Mouse (Mus musculus) right cerebral cortex, postnatal 14 days (tissue): ENCODE measurements around the gene Snx32.

Experiments used
- DNase-seq: peaks from one replicate; pipeline ENCODE4 v3.0.0; 2022

Snx32 gene

DNA sequence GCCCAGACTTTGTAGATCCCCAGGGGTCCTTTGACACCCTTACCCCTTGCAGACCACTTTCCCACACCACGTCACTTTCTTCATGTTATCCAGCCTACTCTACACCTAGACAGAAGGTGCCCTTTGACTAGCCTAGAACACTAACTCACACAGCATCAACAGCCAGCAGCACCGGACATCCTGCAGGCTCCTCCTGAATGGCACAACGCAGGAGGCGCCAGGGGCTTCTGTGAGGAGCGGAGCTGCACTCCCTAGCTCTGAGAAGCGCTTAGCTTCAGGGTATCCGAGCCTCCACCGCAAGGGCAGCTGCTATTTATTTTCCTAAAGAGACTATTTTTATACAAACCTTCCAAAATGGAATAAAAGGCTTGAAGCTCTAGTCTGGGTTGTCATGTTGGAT is 54.8 kb downstream of the Snx32 start:
- DNase-seq, result no peak

DNA sequence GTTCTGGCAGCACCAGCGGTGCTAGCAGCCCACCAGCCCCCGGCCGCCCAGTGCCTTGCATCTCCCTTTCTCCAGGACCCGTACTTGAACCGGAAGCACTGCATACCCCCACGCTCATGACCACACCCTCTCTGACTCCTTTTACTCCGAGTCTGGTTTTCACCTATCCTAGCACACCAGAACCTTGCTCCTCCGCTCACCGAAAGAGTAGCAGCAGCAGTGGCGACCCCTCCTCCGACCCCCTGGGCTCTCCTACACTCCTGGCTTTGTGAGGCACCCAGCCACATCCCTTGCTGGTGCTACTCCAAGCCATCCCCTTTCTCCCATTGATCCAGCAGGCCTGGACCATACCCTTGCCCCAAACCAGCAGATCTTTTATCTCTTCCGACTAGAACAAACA is 55.3 kb downstream of the Snx32 start:
- DNase-seq, result no peak

DNA sequence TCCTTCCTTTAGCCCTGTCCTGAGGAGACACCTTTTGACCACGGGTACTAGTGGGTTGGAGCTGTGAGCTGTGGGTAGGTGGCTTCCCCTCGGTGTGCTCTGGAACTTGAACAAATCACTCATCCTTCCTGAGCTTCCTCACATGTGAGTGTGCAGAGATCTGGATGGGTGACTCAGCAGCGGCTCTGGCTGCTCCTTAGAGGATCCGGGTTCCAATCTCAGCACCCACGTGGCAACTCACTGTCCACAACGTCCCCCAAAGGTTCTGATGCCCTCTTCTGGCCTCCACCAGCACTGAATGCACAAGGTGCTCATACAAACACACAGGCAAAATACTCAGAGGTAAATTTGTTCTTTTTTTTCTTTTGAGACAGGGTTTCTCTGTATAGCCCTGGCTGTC is 58.6 kb downstream of the Snx32 start:
- DNase-seq, result no peak

DNA sequence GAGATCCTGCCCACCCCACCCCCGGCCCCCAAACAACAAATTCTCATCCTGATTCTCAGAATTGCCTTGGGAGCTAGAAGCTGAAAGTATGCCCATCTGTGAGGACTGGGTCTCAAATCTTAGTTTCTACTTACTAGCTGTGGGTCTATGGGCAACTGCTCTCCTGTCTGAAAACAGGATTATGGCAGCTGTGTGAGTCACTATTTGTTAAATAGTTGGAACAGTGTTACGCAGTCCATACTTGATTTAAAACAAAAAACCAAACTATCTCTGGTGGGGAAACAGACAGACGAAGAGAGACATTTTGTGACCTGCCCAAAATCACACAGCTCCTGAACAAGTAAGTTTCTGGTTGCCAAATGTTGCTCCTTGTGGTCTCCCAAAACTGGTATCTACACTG is 60.7 kb downstream of the Snx32 start:
- no peak for DNase-seq

DNA sequence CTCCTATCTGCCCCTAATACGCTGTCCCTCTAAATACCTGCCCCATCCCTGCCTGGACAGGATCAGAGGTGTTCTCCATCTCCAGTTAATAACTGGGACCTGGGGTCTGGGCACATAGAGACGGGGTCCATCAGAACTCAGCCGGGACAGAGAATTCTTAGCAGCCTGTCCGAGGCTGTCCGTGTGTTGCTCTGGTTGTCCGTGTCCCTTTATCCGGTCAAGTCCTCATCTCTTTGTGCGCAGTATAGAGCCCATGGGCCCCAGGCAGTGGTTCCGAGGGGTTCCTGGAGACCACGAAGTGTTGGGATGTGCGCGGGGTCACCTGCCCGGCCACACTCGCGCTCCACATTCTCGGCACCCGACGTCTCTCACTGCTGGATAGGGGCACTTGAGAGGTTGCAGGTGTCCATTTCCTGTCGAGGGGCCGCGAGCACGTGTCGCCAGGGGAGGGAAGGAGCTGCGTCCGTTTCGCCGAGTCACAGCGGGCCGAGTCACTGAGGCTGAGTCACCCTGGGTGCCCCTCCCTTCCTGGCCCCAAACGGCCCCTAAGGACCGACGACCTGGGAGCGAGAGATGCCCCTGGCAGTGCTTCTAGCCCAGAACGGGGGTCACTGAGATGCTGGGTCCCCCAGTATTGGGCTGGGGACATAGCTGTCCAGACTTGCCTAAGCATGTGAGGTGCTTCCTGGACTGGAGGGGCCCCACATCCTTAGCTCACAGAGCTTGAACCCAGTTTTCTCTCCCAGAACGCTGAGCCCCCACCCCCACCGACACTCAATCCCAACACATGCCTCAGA is 61.8 kb downstream of the Snx32 start:
- DNase-seq, result no peak

DNA sequence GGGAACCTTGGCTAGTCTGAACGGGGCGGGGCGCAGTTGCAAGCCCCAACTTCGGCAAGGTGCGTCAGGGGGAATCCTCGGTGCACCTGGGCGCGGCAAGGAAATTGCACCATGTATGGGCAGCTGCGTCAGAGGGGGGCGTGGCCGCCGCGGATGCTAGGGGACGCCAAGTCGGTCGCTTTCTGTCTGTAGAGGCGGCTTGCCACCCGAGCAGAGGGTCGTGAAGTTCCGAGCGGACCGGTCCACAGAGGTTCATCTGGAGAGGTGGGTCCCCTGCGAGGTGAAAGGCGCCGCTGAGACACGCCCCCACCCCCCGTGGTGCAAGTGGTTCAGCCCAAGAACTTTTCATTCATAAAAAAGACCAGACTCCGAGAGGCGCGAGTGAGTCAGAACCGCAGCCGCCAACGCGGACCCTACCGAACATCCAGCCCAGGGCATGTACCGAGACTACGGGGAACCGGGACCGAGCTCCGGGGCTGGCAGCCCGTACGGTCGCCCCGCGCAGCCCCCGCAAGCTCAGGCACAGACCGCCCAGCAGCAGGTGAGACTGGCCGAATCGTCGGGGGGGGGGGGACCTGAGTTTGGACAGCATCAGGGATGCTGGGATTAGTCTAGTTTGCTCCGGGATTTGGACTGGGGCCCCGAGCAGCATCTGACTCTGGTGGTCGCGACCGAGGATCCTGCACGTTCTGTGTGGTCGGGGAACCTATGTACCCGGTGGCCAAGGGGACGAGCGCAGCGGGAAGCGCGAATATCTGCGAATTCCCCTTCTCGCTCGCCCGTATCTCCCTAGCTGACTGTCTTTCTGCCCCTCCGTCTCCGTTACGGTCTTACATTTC is 62.6 kb downstream of the Snx32 start, which contains the start of gene Fosl1:
TSS of gene Fosl1 (plus strand) at position 33 of the 839 bp plus-strand sequence.
- DNase-seq, result peak; percentile 66

DNA sequence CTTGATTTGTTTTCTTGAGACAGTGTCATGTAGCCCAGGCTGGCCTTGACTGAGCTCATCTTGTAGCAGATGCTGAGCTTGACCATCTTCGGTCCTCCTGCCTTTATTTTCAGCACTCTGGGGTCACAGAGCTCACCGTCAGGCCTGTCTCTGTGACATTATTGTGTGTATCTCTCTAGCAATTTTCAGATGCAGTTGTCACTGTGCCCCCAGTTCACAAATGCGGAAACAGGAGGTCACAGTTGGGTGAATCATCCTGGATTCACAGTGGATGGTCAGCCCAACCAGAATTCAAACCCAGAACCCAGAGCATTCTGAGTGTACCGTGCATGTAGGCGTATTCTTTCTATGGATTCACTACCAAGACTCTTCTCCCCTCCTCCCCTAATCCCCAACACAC is 64.6 kb downstream of the Snx32 start:
- DNase-seq, result no peak

DNA sequence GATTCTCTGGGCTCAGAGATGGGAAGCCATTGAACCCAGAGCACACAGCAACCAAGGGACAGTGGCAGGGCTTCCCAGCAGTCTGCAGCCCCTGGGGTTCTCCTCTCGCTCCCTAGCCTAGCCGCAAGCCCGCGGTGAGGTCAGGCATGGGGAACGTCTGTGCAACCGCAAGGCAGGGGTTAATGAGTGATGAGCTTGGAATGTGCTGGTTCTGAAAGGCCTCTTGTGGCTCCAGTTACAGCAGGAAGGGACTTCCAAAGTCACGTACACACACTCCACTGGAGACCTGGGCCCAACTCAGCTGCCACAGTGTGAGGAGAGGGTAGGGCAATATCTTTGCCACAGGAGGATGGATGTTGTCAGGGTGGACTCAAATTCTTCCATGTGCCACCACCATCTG is 65.4 kb downstream of the Snx32 start:
- DNase-seq, result no peak

DNA sequence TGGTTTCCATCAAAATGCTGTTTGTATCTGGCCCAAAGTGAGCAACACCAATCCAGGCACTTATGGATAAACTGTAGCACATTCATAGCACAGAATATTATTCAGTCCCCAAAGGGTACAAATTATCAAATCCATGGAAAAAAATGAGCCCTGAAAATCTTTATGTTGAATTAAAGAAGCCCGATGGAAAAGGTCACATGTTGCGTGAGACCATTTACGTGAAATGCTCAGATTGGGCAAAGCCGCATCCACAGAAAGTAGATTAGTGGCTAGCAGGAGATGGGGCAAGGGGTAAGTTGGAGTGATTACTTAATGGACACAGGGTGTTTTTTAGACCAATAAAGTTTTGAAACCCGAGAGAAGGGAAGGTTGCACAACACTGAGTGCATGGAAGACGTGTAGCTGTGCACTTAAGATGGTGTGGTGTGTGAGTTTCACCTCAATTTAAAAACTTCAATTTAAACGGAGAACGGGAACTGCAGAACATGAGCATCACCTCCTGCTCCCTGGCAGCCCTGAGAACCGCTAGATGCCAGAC is 65.9 kb downstream of the Snx32 start:
- no peak for DNase-seq
